Mouse (Mus musculus): ENCODE results near the gene Kif21b.

GRCm38 (mm10) chr1:136118875-136119274 is 12.3 kb upstream of the Kif21b start:
- TF ChIP-seq POLR2A (IDR thresholded peaks at IDR 0.05; ENCODE audit: borderline replicate concordance, control insufficient read depth, low read depth, low read length) (no peak), CTCF (IDR thresholded peaks at IDR 0.05; ENCODE audit: control insufficient read depth, insufficient read depth, low read length) (no peak)

All from bone marrow, adult 2 months (tissue).